In the genomic region with DNA sequence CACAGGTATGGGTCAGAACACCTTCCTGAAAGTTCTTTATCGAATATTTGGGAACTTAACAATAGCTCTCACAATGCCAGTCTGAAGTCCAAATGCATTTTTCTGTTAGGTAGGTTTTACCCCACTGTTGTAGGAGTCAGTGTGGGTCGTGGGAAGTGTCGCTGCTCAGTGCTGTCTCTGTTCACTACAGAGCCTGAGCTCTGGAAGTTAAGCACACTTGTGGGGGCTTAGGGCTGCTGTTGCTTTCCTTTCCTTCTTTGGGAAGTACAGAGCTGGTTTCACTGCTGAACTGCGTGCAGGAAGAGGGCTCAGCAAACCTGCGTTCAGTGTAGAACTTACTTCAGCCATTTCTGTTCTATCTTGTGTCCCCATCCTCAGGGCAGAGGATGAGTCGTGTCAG, we compare ENCODE assay signal across 23 mouse cellular contexts. TPM values are rescaled to one million over a fixed set of nuclear protein-coding genes. Genes with fewer than 3 reads are reported as not detected.
"Had no signal": no experiment of that assay in that cellular context is flagged by ENCODE, and none has a peak within 500 bp of the region (broad histone marks: within the 10 kb centered on the region; RNA-seq: fewer than 3 reads in every experiment).

No protein-coding gene starts in this region.

- H3K27me3 ChIP-seq: kidney, embryonic 15.5 days; limb, embryonic 13.5 days; neural tube, embryonic 12.5 days had no signal

- H3K9ac ChIP-seq: kidney, embryonic 15.5 days; limb, embryonic 13.5 days; liver, embryonic 14.5 days; neural tube, embryonic 12.5 days had no signal

- H3K27ac ChIP-seq: kidney, embryonic 15.5 days; limb, embryonic 13.5 days; liver, embryonic 14.5 days; neural tube, embryonic 12.5 days had no signal

- DNase-seq: kidney, adult 2 months; kidney, postnatal 14 days; layer of hippocampus, postnatal 36 days; lung, adult 18-20 months; lung, postnatal 36 days; retina, postnatal 1 day; right cerebral cortex, postnatal 25 days; thymus, postnatal 4 days had no signal

- H3K4me3 ChIP-seq: kidney, embryonic 15.5 days; limb, embryonic 13.5 days; neural tube, embryonic 12.5 days had no signal

- H3K4me1 ChIP-seq: kidney, embryonic 15.5 days; limb, embryonic 13.5 days; neural tube, embryonic 12.5 days had no signal

- H3K4me2 ChIP-seq: kidney, embryonic 15.5 days; limb, embryonic 13.5 days; neural tube, embryonic 12.5 days had no signal

- H3K9me3 ChIP-seq: kidney, embryonic 15.5 days; limb, embryonic 13.5 days; neural tube, embryonic 12.5 days had no signal

RNA-seq across cellular contexts. Expression of a gene that starts 54.0 kb away (rescaled TPM):
- total RNA-seq: layer of hippocampus, postnatal 36 days; left cerebral cortex, adult 8-10 months; left cerebral cortex, postnatal 25 days; liver, adult 2 months; megakaryocyte progenitor cell, adult 5-6 weeks; monocyte, adult 5-6 weeks; neutrophil, adult 5-6 weeks had no signal
- polyA plus RNA-seq: kidney, adult 2 months; kidney, embryonic 15.5 days; large intestine, adult 2 months; limb, embryonic 13.5 days; liver, adult 2 months; liver, embryonic 14.5 days; lung, embryonic 16.5 days; midbrain, embryonic 14.5 days; neural tube, embryonic 12.5 days; small intestine, adult 2 months; stomach, embryonic 16.5 days had no signal
